Mouse (Mus musculus) heart, postnatal 0 days (tissue): ENCODE measurements around the gene Endou.

Experiments
- CTCF ChIP-seq: IDR thresholded peaks from 2 replicates; pipeline ENCODE4 v1.5.1; 2016; ENCODE audit warnings: antibody characterized with exemption, control low read depth, low read depth
- EP300 ChIP-seq: IDR thresholded peaks from 2 replicates; pipeline ENCODE4 v1.6.1; 2016; ENCODE audit warnings: antibody characterized with exemption, low read depth

DNA sequence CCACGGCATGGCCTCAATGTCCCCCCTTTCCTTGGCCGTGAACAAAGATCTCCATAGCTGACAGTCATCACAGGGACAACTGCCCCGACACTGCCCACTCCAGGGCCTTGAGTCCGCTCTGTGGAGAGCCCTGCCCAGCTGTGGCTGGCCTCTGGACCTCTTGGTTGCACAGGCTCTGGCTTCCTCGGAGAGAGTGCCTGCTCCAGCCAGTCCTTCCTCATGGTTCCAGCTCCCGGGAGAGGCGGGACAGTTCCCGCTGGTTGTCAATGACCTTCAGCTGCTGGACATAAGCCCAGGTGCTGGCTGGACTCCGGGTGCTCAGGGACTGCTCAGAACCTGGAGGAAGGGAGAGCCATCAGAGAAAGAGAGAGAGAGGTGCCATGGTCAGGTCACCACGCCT, 14.2 kb upstream of the Endou start:
- TF ChIP-seq CTCF = no peak
- TF ChIP-seq EP300 = no peak
